Mouse (Mus musculus) heart, embryonic 16.5 days (tissue): ENCODE measurements at regions not wholly inside any gene's neighbourhood (a gene's known extent, or its start where the extent isn't known, plus 50 kb on each side); places are given as distances from the start of the nearest gene placed in this dataset.

ENCODE experiments used
- ATAC-seq: fragments of 200-750 bp; cut with Nextera tagmentation; replicated peaks from 2 replicates; pipeline ENCODE4 v1.8.0; 2017; ENCODE audit warnings: moderate number of reproducible peaks; ENCODE audit not compliant: insufficient read depth, low FRiP score; ENCODE audit errors: extremely low read depth
- H3K27ac ChIP-seq: fragments of 300-500 bp; sonication (generic); 2 replicates; pipeline ENCODE4 v1.5.1; 2014; ENCODE audit warnings: mild to moderate bottlenecking, low read length, control low read depth, moderate library complexity
- H3K27me3 ChIP-seq: fragments of 300-500 bp; sonication (generic); 2 replicates; pipeline ENCODE4 v1.6.1; 2014; ENCODE audit warnings: low read length, mixed read lengths; ENCODE audit not compliant: control insufficient read depth, insufficient read depth
- H3K36me3 ChIP-seq: fragments of 300-500 bp; sonication (generic); 2 replicates; pipeline ENCODE4 v1.6.1; 2014; ENCODE audit not compliant: control insufficient read depth, insufficient read depth
- H3K4me1 ChIP-seq: fragments of 300-500 bp; sonication (generic); 2 replicates; pipeline ENCODE4 v1.6.1; 2014; ENCODE audit warnings: low read length, mixed read lengths; ENCODE audit not compliant: control insufficient read depth, insufficient read depth
- H3K4me2 ChIP-seq: fragments of 300-500 bp; sonication (generic); 2 replicates; pipeline ENCODE4 v1.6.1; 2014; ENCODE audit warnings: low read depth, mild to moderate bottlenecking, control low read depth, low read length
- H3K4me3 ChIP-seq: fragments of 300-500 bp; sonication (generic); 2 replicates; pipeline ENCODE4 v1.5.1; 2014; ENCODE audit warnings: mild to moderate bottlenecking, control low read depth, low read length
- H3K9ac ChIP-seq: fragments of 300-500 bp; sonication (generic); 2 replicates; pipeline ENCODE4 v1.6.1; 2014; ENCODE audit warnings: low read length, control low read depth
- H3K9me3 ChIP-seq: fragments of 300-500 bp; sonication (generic); replicated peaks from 2 replicates; pipeline ENCODE4 v1.6.1; 2016; ENCODE audit warnings: low read length; ENCODE audit not compliant: control insufficient read depth
- WGBS: fragments of 180-500 bp; shearing (Covaris S2); extraction: QIAGEN DNeasy Blood & Tissue Kit; methylation state at CpG from one replicate; pipeline ENCODE4 v1.1.7; 2014; 5-methylcytosine and 5-hydroxymethylcytosine counted together

- Histone ChIP-seq H3K4me3 (no peak overlapping the region), H3K9me3 (no peaks in the 10 kb centered on the region), H3K9ac (no peak overlapping the region), H3K27me3 (no peaks in the 10 kb centered on the region), H3K4me1 (no peaks in the 10 kb centered on the region), H3K4me2 (no peak overlapping the region), H3K36me3 (no peaks in the 10 kb centered on the region), H3K27ac (no peak overlapping the region)
- WGBS = 39% methylated on average over 2 of the region's 2 CpGs
- no peak for ATAC-seq
These were observed 317.3 kb upstream of the Epha4 start for GRCm38 (mm10) chr1:77832174-77832573.

- no peak overlapping the region for H3K4me3 ChIP-seq
- no peak overlapping the region for H3K4me2 ChIP-seq
- H3K9ac ChIP-seq = no peak overlapping the region
- no peaks in the 10 kb centered on the region for H3K27me3 ChIP-seq
- no peak overlapping the region for H3K27ac ChIP-seq
- H3K4me1 ChIP-seq = peaks cover 5% of the 10 kb centered on the region
- no peak for ATAC-seq
- 58% methylated on average over 5 of the region's 5 CpGs for WGBS
- H3K36me3 ChIP-seq = no peaks in the 10 kb centered on the region
- H3K9me3 ChIP-seq = no peaks in the 10 kb centered on the region
These were observed 310.0 kb upstream of the Epha4 start for GRCm38 (mm10) chr1:77824716-77825387.

- no peaks in the 10 kb centered on the region for H3K27me3 ChIP-seq
- no peak overlapping the region for H3K27ac ChIP-seq
- no peaks in the 10 kb centered on the region for H3K9me3 ChIP-seq
- 0 out of 2 replicates have a peak overlapping the region, but pooled peaks have one; percentile 4 for H3K4me2 ChIP-seq
- H3K9ac ChIP-seq = no peak overlapping the region
- no peak for ATAC-seq
- peaks cover 5% of the 10 kb centered on the region for H3K4me1 ChIP-seq
- WGBS = 33% methylated on average over 10 of the region's 10 CpGs
- H3K4me3 ChIP-seq = no peak overlapping the region
- no peaks in the 10 kb centered on the region for H3K36me3 ChIP-seq
These were observed 309.2 kb upstream of the Epha4 start for GRCm38 (mm10) chr1:77823801-77824687.

- H3K27ac ChIP-seq = no peak overlapping the region
- H3K9me3 ChIP-seq = no peaks in the 10 kb centered on the region
- no peaks in the 10 kb centered on the region for H3K27me3 ChIP-seq
- no peak overlapping the region for H3K4me2 ChIP-seq
- no peaks in the 10 kb centered on the region for H3K36me3 ChIP-seq
- no peak for ATAC-seq
- WGBS = 66% methylated on average over 2 of the region's 2 CpGs
- no peak overlapping the region for H3K4me3 ChIP-seq
- no peak overlapping the region for H3K9ac ChIP-seq
- H3K4me1 ChIP-seq = peaks cover 5% of the 10 kb centered on the region
These were observed 305.2 kb upstream of the Epha4 start for GRCm38 (mm10) chr1:77820101-77820500.

GRCm38 (mm10) chr1:77815451-77815850, 300.6 kb upstream of the Epha4 start:
- Histone ChIP-seq H3K4me2 (no peak overlapping the region), H3K27ac (no peak overlapping the region), H3K27me3 (no peaks in the 10 kb centered on the region), H3K4me1 (no peaks in the 10 kb centered on the region), H3K9me3 (no peaks in the 10 kb centered on the region), H3K36me3 (no peaks in the 10 kb centered on the region), H3K9ac (no peak overlapping the region), H3K4me3 (no peak overlapping the region)
- 75% methylated on average over 4 of the region's 4 CpGs for WGBS
- no peak for ATAC-seq

GRCm38 (mm10) chr1:77811573-77811972, 296.7 kb upstream of the Epha4 start:
- Histone ChIP-seq H3K4me3 (no peak overlapping the region), H3K27me3 (no peaks in the 10 kb centered on the region)
- ATAC-seq = no peak

GRCm38 (mm10) chr1:77790974-77791373, 276.1 kb upstream of the Epha4 start:
- no peak overlapping the region for H3K4me2 ChIP-seq
- 76% methylated on average over 6 of the region's 6 CpGs for WGBS
- H3K4me3 ChIP-seq = no peak overlapping the region
- no peak for ATAC-seq
- no peak overlapping the region for H3K9ac ChIP-seq
- H3K9me3 ChIP-seq = no peaks in the 10 kb centered on the region
- H3K4me1 ChIP-seq = no peaks in the 10 kb centered on the region
- no peaks in the 10 kb centered on the region for H3K27me3 ChIP-seq
- no peak overlapping the region for H3K27ac ChIP-seq
- H3K36me3 ChIP-seq = no peaks in the 10 kb centered on the region

More at GRCm38 (mm10) chr1:77811573-77811972, 296.7 kb upstream of the Epha4 start:
- Histone ChIP-seq H3K4me2 (no peak overlapping the region), H3K4me1 (no peaks in the 10 kb centered on the region), H3K9ac (no peak overlapping the region), H3K36me3 (no peaks in the 10 kb centered on the region), H3K9me3 (no peaks in the 10 kb centered on the region), H3K27ac (no peak overlapping the region)

- Histone ChIP-seq H3K27me3 (no peaks in the 10 kb centered on the region), H3K9me3 (peaks cover 6% of the 10 kb centered on the region), H3K4me3 (no peak overlapping the region), H3K9ac (no peak overlapping the region), H3K4me1 (no peaks in the 10 kb centered on the region), H3K27ac (no peak overlapping the region), H3K4me2 (no peak overlapping the region), H3K36me3 (no peaks in the 10 kb centered on the region)
- 72% methylated on average over 3 of the region's 3 CpGs for WGBS
- no peak for ATAC-seq
These were observed 239.4 kb upstream of the Epha4 start for GRCm38 (mm10) chr1:77754326-77754725.
